Mouse (Mus musculus): ENCODE data around the gene Glis2. TPM values are rescaled to one million over a fixed set of nuclear protein-coding genes. Genes with fewer than 3 reads are reported as not detected.
"Not testable (repeated sequence)": the region's sequence is repeated elsewhere in the genome, so short reads cannot be mapped to it uniquely, and the experiment has no call there.

Glis2 gene
- polyA plus RNA-seq, 1 experiment, result 0.01 TPM

DNA sequence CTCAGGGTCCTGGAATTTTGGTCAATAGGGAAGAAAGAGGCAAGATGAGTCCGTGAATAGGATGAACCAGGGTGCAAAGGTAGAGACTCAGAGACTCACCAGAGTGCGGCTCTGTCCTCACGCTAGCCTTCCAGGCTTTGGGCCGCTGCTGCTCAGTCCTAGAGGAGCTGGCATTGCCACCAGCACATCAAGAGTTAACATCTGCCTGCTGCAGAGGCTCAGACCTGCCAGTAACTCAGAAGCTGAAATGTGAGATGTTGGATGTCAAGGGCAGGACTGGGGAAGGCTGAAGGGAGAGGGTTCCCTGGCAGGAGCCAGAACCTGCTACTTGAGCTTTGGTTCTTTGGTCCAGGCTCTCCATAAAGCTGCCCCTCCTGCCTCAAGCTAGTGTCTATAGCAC lies 23.8 kb upstream of the Glis2 start:
- Histone ChIP-seq H3K9me3 (ENCODE audit: control insufficient read depth, low read length) (no peaks in the 10 kb centered on the region), H3K4me3 (replicated peaks) (no peak overlapping the region), H3K36me3 (ENCODE audit: control insufficient read depth) (no peaks in the 10 kb centered on the region), H3K27me3 (ENCODE audit: control insufficient read depth) (peaks cover 4% of the 10 kb centered on the region; the same call in 1 of the 2 replicates), H3K4me1 (ENCODE audit: control insufficient read depth) (peaks cover 4% of the 10 kb centered on the region)
- TF ChIP-seq GATA1 (IDR thresholded peaks at IDR 0.05; ENCODE audit: low read length), result no peak
- no peak for TF ChIP-seq TAL1 (IDR thresholded peaks at IDR 0.05; ENCODE audit: low read length)

DNA sequence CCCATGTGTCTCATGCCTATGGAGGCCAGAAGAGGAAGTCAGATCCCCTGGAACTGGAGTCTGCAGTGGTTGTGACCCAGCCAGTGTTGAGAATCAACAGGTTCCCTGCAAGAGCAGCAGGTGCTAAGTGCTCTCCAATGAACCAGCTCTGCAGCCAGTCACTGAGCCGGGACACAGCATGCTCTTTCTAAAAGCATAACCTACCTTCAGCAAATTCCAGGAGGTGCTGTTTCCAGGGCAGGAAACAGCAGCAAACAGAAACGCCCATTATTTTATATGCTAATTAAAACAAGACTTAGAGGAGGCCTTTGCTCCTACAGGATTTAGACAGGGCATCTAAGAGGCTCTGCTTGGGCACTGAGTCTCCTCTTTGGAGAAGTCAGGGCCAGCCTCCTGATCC lies 18.5 kb upstream of the Glis2 start:
- peaks cover 8% of the 10 kb centered on the region for H3K27me3 ChIP-seq (ENCODE audit: control insufficient read depth)
- no peaks in the 10 kb centered on the region for H3K4me1 ChIP-seq (ENCODE audit: control insufficient read depth)
- no peaks in the 10 kb centered on the region for H3K9me3 ChIP-seq (ENCODE audit: control insufficient read depth, low read length)
- H3K36me3 ChIP-seq (ENCODE audit: control insufficient read depth), result no peaks in the 10 kb centered on the region
- no peak overlapping the region for H3K4me3 ChIP-seq (replicated peaks)
- TF ChIP-seq GATA1 (IDR thresholded peaks at IDR 0.05; ENCODE audit: low read length), result no peak
- no peak for TF ChIP-seq TAL1 (IDR thresholded peaks at IDR 0.05; ENCODE audit: low read length)

DNA sequence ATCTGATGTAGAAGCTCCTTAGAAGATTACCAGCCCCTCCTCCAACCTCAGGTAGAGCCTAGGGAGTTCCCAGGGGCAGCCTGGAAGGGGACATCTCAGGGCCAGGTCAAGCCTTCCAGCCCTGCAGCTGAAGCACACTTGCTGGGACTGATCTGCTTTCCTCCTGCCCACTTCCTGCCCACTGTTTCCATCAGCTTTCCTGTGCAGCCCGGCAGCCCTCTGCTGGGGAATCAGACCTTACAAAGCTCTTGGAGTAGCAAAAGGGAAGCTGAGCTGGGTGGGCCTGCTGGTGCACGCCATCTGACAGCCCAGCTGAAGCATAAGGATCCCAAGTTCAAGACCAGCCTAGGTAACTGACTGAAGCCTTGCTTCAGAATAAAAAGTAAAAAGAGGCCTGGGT lies 17.6 kb upstream of the Glis2 start:
- no peak for TF ChIP-seq TAL1 (IDR thresholded peaks at IDR 0.05; ENCODE audit: low read length)
- no peak for TF ChIP-seq GATA1 (IDR thresholded peaks at IDR 0.05; ENCODE audit: low read length)
- Histone ChIP-seq H3K4me1 (ENCODE audit: control insufficient read depth) (no peaks in the 10 kb centered on the region), H3K4me3 (replicated peaks) (no peak overlapping the region), H3K36me3 (ENCODE audit: control insufficient read depth) (no peaks in the 10 kb centered on the region), H3K9me3 (ENCODE audit: control insufficient read depth, low read length) (no peaks in the 10 kb centered on the region), H3K27me3 (ENCODE audit: control insufficient read depth) (peaks cover 8% of the 10 kb centered on the region)

DNA sequence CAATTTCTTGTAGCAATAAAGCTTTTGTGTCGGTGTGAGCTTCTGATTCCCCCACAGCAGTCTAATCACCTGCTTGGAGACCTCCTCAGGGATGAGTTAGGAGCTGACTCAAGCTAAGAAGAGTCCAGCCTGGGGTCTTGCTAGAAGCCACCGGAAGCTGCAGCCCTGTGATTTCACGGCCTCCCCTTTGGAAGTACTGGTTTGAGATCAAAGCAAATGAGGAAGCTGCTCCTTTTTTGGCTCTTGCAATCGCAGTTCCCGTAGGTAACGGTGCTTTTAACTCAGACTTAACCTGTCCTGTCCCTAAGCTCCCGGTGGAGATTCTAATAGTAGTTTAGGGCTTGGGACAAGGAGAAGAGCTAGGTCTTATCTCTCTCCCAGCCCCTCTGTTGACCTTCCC lies 15.9 kb upstream of the Glis2 start:
- peaks cover under 1% of the 10 kb centered on the region for H3K4me1 ChIP-seq (ENCODE audit: control insufficient read depth)
- H3K36me3 ChIP-seq (ENCODE audit: control insufficient read depth), result no peaks in the 10 kb centered on the region

DNA sequence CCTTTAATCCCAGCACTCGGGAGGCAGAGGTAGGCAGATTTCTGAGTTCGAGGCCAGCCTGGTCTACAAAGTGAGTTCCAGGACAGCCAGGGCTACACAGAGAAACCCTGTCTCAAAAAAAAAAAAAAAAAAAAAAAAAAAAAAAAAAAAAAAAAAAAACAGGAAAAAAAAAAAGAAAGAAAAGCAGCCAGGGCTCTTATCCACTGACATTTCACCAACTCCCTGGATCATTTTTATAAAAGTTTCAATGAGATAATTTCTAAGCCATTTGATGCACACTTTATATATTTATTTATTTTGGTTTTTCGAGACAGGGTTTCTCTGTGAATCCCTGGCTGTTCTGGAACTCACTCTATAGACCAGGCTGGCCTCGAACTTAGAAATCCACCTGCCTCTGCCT lies 13.3 kb upstream of the Glis2 start:
- H3K4me3 ChIP-seq (replicated peaks); H3K36me3 ChIP-seq (ENCODE audit: control insufficient read depth); H3K9me3 ChIP-seq (ENCODE audit: control insufficient read depth, low read length): not testable (repeated sequence)
- Histone ChIP-seq H3K4me1 (ENCODE audit: control insufficient read depth) (peaks cover 20% of the 10 kb centered on the region), H3K27me3 (ENCODE audit: control insufficient read depth) (peaks cover 16% of the 10 kb centered on the region)

More for the DNA sequence above, 15.9 kb upstream of the Glis2 start:
- Histone ChIP-seq H3K9me3 (ENCODE audit: control insufficient read depth, low read length) (no peaks in the 10 kb centered on the region), H3K27me3 (ENCODE audit: control insufficient read depth) (peaks cover 8% of the 10 kb centered on the region), H3K4me3 (replicated peaks) (no peak overlapping the region)
- TF ChIP-seq GATA1 (IDR thresholded peaks at IDR 0.05; ENCODE audit: low read length) (no peak), TAL1 (IDR thresholded peaks at IDR 0.05; ENCODE audit: low read length) (no peak)

DNA sequence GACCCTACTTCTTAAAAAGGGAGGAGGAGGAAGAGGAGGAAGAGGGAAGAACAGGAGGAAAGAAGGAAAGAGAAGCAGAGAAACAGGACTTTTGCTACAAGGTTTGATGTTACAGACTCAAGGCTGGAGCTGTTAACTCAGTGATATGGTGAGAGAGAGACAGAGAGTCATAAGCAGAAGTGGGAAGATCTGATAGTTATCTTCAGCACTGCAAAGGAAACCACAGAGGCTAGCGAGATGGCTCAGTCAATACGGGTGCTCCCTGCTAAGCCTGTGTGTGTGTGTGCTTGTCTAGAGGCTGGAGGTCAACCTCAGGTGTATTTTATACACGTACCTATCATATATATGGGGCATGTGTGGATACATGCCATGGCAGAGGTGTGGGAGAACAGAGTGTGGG lies 10.7 kb upstream of the Glis2 start:
- Histone ChIP-seq H3K4me3 (replicated peaks) (no peak overlapping the region), H3K4me1 (ENCODE audit: control insufficient read depth) (peaks cover 43% of the 10 kb centered on the region), H3K9me3 (ENCODE audit: control insufficient read depth, low read length) (no peaks in the 10 kb centered on the region), H3K27me3 (ENCODE audit: control insufficient read depth) (peaks cover 12% of the 10 kb centered on the region), H3K36me3 (ENCODE audit: control insufficient read depth) (no peaks in the 10 kb centered on the region)
- no peak for TF ChIP-seq GATA1 (IDR thresholded peaks at IDR 0.05; ENCODE audit: low read length)
- no peak for TF ChIP-seq TAL1 (IDR thresholded peaks at IDR 0.05; ENCODE audit: low read length)

DNA sequence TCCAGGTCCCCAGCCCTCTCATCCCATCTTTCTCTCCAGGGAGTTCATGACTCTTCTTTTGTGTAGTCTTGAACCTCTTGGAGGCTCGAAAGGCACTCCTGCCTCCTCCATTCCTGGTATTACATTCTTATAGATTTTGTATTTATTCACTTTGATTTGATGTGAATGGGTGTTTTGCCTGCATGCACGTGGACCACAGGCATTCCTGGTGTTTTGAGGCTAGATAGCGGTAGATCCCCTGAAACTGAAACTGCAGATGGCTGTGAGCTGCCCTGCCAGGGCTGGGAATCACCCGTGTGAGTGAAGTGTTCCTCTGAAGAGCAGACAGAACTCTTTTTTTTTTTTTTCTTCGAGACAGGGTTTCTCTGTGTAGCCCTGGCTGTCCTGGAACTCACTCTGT lies 10.1 kb upstream of the Glis2 start:
- Histone ChIP-seq H3K36me3 (ENCODE audit: control insufficient read depth) (no peaks in the 10 kb centered on the region), H3K9me3 (ENCODE audit: control insufficient read depth, low read length) (no peaks in the 10 kb centered on the region), H3K27me3 (ENCODE audit: control insufficient read depth) (peaks cover 8% of the 10 kb centered on the region), H3K4me1 (ENCODE audit: control insufficient read depth) (peaks cover 43% of the 10 kb centered on the region), H3K4me3 (replicated peaks) (no peak overlapping the region)
- TF ChIP-seq GATA1 (IDR thresholded peaks at IDR 0.05; ENCODE audit: low read length) (no peak), TAL1 (IDR thresholded peaks at IDR 0.05; ENCODE audit: low read length) (no peak)

DNA sequence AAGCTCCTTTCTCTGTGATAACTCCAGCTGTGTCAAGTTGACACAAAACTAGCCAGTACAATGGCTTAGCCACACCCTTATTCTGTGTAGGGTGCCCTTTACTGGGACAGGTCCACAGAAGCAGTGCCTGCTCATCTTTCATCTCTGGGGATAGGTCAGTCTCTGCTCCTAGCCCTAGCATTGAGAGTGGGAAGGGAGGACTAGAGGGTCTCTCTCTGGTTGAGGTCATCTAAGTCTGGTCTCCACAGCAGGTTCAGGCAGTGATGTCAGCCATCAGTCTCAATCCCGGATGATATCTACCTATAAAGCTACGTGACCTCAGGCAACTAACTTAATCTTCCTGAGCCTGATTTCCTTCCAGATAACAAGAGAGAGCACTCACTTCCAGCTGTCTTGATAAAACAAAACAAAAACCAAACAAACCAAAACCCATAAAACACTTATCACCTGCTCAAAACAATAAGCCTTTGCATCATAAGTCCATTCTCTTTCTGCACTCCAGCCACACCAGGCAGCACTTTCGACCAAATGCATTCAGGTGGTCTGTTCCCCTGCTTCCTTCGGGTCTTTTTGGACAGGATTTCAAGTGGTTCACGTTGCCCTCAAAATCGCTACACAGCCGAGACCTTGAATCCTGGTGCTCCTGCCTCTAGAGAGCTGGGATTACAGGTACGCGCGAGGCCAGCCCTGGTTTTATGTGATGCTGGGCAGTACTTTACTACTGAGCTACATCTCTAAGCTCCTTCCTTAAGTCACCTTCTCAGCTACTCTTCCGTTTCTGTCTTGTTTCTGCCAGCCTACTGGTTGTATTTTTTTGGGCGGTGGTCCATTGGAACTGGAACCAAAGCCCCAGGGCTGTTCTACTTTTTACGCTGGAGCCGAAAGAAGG lies 8.6 kb upstream of the Glis2 start:
- peaks cover 8% of the 10 kb centered on the region for H3K27me3 ChIP-seq (ENCODE audit: control insufficient read depth)
- TF ChIP-seq GATA1 (IDR thresholded peaks at IDR 0.05; ENCODE audit: low read length) (no peak; the same call in 1 of the 2 replicates), TAL1 (IDR thresholded peaks at IDR 0.05; ENCODE audit: low read length) (no peak)
- H3K4me3 ChIP-seq (replicated peaks), result peak overlapping the region; percentile 68
- H3K9me3 ChIP-seq (ENCODE audit: control insufficient read depth, low read length), result no peaks in the 10 kb centered on the region
- peaks cover 43% of the 10 kb centered on the region for H3K4me1 ChIP-seq (ENCODE audit: control insufficient read depth)
- H3K36me3 ChIP-seq (ENCODE audit: control insufficient read depth), result no peaks in the 10 kb centered on the region

DNA sequence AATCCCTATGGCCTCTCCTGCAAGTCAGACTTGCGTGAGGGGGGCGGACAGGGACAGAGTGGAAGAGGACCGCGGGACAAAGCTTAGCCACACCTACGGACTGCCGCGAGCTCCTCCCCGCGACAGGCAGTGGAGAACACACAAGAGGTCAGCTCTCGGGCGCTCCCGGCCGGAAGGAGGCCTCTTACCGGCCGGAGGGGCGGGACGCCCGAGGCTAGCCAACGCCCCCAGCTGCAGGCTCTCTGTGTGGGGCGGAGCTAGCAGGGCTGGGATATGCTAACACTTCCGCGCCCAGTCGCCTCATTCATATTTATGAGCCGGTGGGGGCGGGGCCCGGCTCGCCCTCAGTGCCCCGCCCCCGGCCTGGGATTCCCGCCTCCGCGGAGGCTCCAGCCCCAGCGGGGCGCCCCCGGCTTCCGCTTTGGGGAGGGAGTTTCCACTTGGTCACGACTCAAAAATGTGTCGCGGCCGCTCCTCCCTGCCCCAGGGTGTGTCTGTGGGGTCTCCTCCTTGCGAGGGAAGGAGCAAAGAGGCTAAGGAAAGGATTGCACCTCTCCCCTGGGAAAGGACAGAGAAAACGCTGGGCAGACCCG lies 7.9 kb upstream of the Glis2 start:
- peaks cover 43% of the 10 kb centered on the region for H3K4me1 ChIP-seq (ENCODE audit: control insufficient read depth)
- peak overlapping the region; percentile 68 for H3K4me3 ChIP-seq (replicated peaks)
- no peaks in the 10 kb centered on the region for H3K9me3 ChIP-seq (ENCODE audit: control insufficient read depth, low read length)
- peaks cover 12% of the 10 kb centered on the region for H3K27me3 ChIP-seq (ENCODE audit: control insufficient read depth)
- no peak for TF ChIP-seq TAL1 (IDR thresholded peaks at IDR 0.05; ENCODE audit: low read length)
- TF ChIP-seq GATA1 (IDR thresholded peaks at IDR 0.05; ENCODE audit: low read length), result no peak
- H3K36me3 ChIP-seq (ENCODE audit: control insufficient read depth), result no peaks in the 10 kb centered on the region
